Mouse (Mus musculus): ENCODE data around the gene Atf1.
A peak's percentile ranks its signal among the peaks of the same experiment; 100 is the strongest.

The Atf1 gene

DNA sequence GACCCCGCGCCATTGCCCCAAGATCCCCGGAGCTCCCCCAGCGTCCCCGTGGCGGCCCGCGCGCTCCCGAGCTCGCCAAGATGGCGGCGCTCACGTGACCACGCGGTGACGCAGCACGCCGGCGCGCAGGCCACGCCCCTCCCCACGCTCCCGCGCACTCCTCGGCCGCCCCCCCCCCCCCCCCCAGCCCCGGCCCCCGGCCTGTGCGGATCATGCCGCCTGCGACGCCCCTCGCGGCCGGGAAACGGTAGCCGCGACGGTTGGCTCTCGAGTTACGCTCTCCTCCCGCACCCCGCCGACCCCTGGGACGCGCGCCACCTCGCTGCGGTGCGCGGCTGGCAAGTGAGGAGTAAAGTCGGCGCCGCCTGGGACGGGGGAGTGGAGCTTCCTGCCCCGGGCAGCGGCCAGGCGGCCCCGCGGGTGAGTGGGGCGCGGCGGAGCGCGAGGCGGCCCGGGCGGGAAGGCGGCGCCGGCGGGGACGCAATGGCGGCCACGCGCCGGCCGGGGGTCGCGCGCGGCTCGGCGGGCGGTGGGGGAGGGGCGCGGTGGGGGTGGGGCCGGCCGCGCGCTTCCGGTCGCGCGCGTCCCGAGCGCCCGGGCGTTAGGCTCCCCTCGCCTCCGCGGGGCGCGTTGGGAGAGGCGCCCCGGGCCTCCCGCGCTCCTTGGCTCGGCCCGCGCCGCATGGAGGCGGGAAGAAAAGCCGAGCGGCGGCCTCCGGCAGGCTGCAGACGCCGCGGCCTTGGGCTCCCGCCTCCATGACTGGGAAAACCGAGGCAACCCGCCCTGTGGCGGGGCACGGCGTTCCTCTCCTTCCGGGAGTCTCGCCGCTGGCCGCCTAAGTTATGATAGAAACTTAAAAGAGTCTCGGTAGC, at the start of gene Atf1:
Gene Atf1, plus strand, starts transcription at position 157 of the 872 bp plus-strand sequence.
- DNase-seq (ENCODE audit: low spot score): peak; percentile 92

DNA sequence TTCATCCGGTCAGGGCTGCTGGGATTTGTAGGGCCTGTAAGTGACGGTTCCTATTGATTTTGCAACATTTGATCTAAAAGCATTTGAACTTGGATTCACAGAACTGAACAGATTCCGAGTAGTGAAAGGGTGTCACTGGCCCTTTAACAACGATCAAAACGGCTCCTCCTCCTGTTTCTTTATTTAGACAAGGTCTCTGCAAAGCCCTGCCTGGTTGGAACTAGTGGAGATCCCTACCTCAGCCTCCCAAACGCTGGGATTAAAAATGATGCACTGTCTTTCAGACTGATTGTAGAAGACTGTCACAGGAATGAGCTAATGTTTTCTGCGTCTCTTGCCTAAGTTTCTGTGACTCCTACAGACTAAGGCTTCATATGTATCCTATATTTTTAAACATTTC, 49.1 kb upstream of the Atf1 start:
- no peak for DNase-seq (ENCODE audit: low spot score)

DNA sequence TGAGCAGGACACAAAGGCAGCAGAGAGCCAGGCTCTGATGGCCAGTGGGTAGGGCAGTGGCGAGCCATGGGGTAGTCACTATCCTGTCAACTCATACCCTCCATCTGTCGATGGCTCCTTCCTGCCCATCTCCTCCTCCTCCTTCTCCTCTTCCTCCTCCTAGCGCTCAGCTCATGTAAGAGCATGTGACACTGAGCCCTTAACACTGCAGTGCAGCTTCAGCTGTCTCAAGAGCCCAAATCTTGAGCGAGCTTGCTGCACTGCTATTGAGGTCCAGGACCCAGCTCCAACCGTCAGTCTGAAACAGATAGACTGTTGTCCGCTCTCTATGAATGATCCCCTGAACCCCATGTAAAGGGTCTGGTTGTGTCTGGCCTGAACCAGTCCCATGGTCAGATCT, 47.9 kb upstream of the Atf1 start:
- no peak for DNase-seq (ENCODE audit: low spot score)

DNA sequence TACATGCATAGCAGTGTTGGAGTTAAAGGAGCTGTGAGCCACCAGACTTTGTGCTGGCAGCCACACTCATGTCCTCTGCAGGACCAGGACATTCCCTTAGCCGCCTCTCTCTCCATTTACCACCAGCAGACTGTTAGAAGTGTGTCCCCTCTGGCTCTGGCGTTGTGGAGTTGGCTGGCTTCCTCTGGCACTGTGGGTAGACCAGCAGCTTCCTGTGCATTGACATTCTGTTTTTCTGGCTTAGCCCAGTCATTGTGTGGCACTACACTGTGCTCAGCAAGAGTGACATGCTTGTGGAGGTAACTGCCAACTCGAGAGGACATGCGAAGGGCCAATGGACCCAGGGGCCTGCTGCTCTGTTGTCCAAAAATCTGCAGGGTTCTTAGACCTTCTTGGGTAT, 47.4 kb upstream of the Atf1 start:
- DNase-seq (ENCODE audit: low spot score): no peak

DNA sequence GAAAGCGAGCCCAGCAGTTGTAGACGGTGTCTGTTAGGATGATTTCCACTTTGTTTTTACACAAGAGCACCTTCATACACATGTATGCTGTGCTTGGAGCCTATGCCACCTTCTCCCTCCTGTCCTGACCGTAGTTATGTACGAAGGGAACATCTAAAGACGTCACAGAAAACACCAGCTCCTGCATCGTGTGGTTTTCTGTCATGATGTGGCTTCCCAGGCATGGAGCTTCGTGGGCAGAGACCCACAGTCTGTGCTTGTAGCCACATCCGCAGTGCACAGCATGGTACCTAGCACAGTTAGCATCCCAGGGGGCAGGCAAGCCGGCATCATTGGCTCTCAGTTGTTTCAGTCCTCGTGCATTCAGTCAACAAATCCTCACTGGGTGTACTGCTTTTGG, 45.8 kb upstream of the Atf1 start:
- DNase-seq (ENCODE audit: low spot score): no peak

DNA sequence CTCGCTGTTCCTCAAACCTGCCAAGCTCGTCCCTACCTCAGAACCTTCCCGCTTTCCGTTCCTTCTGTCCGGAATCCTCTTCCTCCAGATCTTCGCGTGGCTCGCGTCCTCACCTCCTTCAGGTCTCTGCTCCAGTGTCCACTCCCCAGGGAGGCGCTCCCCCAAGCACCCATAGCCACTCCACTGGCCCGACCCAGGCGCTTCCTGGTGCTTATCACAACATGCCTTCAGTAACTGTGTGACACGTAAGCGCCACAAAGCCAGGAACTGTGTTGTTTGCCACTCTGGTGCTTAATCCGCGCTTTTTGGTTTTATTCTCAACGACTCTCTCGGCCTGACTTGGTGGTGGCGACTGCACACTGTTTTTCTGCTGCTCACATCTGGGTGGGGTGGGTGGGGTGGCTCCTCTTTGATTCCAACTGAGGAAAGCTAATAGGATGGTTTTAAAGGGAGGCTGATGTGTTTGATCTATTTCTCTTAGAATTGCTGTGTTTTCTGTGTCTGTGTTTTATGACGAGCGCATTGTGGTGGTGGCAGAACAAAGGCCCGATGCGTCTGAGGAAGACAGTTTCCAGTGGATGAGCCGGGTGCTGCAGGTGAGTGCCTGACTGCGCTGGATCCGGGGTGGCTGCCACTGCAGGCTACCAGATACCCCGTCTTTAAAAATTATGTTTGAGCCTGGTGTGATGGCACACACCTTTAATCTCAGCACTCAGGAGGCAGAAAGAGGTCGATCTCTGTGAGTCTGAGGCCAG, 44.9 kb upstream of the Atf1 start:
- no peak for DNase-seq (ENCODE audit: low spot score)

DNA sequence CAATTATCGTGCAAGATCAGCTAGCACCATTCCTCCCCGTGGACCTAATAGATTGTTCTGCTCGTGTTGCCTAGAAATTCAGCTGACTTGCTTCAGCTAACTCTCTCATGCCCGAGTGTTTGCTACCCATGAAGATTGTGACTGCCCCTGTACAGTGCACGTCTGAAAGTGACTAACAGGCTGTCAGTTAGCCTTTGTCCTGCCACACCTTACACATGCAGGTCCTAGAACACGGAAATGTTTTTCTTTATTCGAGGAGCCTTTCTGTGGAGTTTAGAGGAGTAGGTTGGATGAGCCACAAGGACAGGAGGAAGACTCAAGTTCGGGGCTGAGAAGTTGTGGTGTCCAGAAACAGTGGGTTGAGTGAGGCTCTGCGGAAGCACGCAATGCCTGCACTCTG, 44.1 kb upstream of the Atf1 start:
- DNase-seq (ENCODE audit: low spot score): no peak

DNA sequence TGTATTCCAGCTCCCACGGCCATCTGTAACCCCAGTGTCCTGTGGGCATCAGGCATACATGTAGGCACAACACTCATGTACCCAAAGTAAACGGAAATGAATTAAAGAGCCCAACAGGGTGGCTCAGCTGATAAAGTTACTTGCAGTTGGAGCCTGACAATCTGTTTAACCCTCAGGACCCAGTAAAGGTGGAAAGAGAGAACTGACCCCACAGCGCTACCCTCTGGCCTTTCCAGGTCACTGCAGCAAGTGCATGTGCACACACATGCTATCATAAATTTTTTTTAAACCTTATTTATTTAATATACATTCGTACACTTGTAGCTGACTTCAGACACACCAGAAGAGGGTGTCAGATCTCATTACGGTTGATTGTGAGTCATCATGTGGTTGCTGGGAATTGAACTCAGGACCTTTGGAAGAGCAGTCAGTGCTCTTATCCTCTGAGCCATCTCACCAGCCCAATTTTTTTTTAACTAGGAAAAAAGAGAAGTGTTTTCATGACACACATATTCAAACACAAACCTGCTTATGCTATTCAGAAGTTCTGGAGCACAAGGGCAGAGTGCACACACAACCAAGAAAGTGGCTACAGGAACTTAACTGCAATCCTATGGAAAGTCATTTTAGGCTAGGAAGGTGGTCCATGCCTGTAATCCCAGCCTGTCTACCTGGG, 42.7 kb upstream of the Atf1 start:
- DNase-seq (ENCODE audit: low spot score): no peak

DNA sequence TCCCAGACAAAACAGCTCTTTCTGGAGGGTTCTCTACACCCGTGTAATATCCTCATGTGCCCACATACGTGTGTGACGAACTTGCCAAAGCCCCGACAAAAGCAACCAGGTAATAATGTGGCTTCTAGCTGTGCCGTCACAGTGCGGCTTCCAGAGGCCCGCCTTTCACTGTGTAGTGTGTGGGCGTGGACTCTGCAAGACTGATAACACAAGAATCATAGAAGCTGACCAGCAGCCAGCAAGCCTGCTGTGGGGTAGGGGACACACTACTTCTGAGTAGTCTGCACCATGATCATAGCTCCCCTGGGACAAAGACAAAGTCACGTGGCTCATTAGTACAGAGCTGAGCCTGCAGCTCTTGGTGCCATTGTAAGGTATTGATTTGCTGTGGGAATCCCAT, 41.4 kb upstream of the Atf1 start:
- no peak for DNase-seq (ENCODE audit: low spot score)

DNA sequence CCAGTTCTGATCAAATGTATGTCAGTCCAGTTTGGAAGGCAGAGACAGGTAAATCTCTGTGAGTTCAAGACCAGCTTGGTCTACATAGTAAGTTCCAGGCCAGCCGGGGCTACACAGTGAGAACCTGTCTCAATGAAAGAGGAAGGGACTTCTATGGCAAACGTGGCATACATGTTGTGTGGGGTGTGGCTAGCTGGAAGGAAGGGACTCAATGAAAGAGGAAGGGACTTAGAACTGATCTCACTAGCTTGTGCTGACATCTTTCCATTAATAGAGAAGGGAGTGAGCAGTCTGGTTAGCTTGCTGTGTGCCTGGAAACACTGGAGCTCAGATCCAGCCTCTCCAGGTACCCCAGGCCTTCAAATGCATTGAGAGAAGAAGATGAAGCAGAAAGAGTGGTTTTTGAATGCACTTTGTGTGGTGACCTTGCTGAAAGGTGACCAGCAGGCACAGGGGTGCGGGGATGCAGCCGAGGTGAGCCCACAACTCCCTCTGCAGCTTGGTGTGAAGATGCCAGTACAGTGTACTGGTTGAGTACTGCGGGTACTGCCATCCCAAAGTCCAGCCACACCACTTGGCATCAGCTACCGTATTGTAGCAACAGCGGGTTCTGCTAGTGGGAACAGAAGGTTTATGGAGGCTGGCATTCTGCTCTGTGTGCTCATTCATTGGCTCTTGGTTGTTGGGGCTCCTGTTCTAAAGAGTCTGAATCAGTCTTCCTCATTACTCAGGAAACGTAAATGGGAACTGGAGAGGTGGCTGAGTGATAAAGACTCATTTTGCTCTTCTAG, 40.5 kb upstream of the Atf1 start:
- no peak for DNase-seq (ENCODE audit: low spot score)

DNA sequence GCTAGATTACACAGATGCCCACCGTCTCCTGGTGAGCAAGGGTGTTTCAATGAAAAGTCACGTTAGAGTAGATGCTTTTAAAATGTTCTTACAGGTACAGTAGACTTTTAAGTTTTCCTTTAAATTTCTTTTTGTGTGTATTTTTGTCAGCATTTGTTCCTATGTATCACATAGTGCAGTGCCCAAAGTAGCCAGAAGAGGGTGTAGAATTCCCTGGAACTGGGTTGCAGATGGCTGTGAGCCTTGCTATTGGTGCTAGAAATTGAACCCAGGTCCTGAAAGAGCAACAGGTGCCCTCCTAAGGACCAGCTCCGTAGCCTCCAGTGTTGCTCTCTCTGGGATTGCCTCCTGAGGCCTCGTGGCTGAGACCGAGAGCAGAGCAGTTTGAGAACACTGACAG, 39.1 kb upstream of the Atf1 start:
- no peak for DNase-seq (ENCODE audit: low spot score)

DNA sequence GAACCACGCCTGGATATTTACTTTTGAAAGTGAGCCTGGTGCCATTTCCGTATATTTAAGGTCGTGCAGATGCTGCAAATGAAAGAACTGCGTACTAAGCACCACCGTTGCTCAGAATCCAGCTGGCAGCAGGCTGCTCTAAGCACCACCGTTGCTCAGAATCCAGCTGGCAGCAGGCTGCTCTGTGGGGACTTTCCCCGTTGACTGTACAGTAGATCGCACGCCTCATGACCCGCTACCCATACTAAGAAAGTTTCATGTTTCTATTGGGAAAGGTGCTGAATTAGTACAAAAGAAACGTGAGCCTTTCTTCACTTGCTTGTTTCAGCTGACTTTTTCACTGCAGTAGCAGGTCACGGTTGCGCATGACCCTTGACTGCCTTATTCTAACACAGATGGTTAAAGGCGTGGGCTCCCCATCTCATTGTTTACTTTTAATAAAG, 38.6 kb upstream of the Atf1 start:
- DNase-seq (ENCODE audit: low spot score): no peak

DNA sequence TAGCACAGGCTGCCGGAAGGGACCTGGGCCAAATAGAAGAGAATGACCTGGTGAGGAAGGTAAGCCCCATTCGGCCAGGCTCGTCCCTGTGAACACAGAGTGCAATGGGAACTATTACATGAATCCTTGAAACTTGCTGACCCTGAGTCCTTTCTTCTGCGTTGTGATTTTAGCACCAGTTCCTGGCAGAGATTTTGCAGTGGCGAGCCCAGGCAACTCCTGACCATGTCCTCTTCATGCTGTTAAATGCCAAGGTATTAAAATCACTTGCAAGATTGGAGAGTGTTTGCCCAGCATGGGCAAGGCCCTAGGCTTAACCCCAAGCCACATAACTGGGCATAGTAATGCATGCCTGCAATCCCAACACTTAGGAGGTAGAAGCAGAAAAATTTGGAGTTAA, 37.5 kb upstream of the Atf1 start:
- DNase-seq (ENCODE audit: low spot score): no peak

DNA sequence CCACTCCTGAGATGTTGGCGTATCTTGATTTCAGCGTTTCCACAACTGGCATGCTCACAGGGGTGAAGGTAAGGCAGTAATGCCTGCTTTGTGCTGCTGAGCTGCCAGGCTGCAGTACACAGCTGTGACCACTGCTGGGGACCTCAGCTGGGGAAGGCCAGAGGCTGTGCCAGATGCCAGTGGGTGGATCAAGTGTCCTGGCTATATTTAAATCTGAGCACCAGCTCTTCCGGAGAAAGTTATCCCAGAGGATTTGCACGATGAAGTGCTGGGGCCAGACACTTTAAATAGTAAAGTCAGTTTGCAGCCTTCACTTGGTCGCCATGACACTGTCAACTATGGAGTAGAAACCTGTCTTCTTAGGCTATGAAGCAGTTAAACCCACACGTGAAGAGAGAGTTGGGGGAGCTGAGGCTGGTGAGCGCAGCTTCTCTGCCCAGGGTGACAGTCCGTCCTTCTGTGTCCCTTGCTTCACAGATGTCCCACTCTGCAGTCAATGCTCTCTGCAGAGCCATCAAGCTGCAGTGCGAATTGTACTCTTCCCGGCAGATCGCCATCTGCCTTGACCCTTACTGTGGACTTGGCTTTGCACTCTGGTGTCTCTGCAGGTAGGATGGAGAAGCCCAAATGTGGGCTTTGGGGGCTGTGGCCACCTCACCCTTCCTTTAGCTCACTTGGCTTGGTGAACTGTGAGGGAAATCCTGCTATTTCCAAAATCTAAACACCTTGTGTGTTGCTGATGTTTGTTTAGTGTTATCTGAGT, 28.5 kb upstream of the Atf1 start:
- DNase-seq (ENCODE audit: low spot score): no peak

DNA sequence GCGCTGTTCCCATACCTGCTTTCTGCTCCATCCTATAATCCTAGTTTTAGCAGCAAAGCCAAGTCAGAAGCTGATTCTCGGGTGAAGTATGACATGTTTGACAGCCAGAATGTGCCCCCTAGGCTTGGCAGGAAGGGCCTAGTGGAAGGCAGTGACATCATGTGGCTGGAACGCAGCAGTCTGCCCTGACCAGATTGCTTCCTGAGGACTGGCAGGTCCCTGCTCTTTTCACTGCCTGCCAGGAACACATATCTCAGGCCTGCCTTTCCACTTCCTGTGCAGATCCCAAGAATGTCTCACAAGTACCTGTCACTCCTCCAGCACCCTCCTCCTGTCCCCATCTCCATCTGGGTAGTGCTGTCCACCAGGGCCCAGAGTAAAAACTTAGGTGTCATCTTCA, 27.8 kb upstream of the Atf1 start:
- no peak for DNase-seq (ENCODE audit: low spot score)

DNA sequence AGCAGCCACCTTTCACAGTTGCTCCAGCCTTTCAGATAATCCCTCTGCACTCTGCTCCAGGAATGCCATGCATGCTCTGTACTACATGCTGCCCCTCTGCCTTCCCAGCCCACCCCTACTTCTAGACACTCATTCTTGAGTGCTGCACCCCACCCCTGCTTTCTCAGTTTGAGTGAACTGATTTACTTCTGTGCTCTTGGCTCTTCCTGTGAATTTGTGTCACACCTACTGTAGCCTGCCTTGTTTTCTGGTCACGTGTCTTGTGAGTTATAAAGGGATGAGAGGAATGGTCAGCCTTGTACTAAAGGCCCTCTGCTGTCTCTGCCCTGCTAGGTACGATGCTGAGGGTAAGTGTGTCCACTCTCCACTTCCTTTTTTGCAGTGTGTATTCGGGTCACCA, 25.8 kb upstream of the Atf1 start:
- DNase-seq (ENCODE audit: low spot score): no peak

DNA sequence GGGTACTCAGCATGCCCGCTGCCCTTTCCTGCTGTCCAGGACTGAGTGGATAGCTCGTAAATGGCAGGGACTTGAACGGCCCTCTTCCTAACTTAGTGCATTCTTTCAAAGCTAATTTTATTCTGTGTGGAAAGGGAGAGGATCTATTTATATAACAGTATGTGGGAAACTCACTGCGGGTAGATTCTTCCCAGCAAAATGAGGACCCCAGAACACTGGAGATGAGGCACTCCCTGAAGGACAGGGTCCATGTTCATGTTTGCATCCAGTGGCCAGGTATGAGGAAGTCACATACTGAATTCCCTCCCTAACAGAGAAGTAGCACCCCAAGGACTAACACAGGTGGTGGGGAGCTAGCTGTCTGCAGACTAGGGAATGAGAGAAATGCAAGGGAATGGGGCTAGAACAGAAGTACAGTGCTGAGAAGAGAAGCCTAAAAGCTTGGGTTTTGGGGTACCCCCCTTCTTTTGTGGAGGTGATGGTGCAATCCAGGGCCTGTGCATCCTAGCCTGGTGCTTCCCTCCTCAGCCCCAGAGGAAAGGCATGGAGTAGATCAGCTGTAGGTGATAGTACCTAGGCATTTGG, 25.1 kb upstream of the Atf1 start:
- no peak for DNase-seq (ENCODE audit: low spot score)

DNA sequence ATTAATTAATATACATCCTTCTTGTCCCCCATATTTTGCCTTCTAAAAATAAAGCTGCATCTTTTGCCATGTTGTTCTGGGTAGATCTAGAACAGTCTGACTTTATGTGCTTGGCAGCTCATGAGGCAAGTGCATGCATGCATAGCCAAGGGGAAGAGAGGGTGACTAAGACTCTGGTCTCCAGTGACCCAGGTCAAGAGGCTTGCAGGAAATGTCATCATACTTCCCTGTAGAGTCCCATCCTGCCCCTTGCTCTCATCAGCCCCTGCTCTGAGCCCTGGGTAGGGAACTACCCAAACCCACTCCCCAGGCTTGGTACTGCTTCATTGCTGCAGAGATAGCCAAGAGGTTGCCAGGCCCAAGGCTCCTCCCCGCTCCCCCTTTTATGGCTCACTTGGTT, 23.0 kb upstream of the Atf1 start:
- DNase-seq (ENCODE audit: low spot score): no peak

DNA sequence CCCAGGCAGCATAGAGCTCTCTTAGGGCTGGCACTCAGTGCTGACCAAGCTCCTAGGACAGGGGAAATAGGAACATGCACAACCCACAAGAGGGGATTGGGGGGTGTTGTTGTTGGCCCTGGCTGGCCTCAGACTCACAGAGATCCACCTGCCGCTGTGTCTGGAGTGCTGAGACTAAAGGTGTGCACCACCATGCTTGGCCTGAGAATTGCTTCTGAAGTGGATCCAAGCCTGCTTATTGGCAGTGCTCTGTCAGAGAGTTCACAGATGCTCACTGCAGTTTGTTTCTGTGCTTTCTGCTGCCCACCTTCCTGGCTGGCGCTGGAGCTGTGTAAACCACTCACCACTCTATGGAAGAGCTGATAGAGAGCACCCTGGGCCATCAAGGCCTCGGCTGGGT, 17.6 kb upstream of the Atf1 start:
- DNase-seq (ENCODE audit: low spot score): no peak

DNA sequence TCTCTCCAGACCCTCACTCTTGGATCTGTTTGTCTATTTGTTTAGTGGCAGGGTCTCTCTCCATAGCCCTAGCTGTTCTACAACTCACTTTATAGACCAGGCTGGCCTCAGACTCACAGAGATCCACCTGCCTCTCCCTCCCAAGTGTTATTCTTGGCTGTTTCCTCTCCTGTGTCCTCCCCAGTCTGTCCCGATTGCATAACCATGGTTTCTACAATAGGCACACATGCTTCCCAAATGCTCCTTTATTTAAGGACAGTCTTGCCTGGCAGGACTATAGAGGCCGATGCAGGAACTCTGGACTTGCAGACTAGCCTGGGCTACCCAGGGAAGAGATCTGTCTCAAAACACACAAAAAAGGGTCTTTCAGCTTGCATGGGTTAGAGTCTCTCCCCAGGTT, 14.3 kb upstream of the Atf1 start:
- DNase-seq (ENCODE audit: low spot score): no peak

DNA sequence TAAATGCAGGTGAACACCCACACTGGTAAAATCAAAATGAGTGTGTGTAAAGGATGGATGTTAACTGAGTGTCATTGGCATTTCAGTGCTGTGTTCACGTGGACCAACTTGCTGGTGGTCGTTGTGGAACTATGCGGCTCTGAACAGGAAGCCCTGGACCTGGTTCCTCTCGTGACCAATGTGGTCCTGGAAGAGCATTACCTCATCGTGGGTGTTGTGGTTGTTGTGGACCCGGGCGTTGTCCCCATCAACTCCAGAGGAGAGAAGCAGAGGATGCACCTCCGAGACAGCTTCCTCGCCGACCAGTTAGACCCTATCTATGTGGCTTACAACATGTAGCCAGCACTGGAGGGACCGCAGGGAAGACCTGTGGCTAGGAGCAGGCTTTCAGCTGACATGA, 12.5 kb upstream of the Atf1 start:
- no peak for DNase-seq (ENCODE audit: low spot score)
